Mouse (Mus musculus) neural tube, embryonic 12.5 days (tissue): Measurements from ENCODE around the gene Rnf19b. TPM values are rescaled to one million over a fixed set of nuclear protein-coding genes. Genes with fewer than 3 reads are reported as not detected.

Experiments
- ATAC-seq: fragments of 200-750 bp; cut with Nextera tagmentation; 2 replicates; pipeline ENCODE4 v1.8.0; 2017; ENCODE audit warnings: low read depth, mild to moderate bottlenecking, moderate TSS enrichment, moderate library complexity; ENCODE audit not compliant: low FRiP score
- H3K27ac ChIP-seq: fragments of 300-500 bp; sonication (generic); 2 replicates; pipeline ENCODE4 v1.5.1; 2016
- H3K27me3 ChIP-seq: fragments of 300-500 bp; sonication (generic); replicated peaks from 2 replicates; pipeline ENCODE4 v1.6.1; 2016; ENCODE audit warnings: mild to moderate bottlenecking
- H3K36me3 ChIP-seq: fragments of 300-500 bp; sonication (generic); 2 replicates; pipeline ENCODE4 v1.6.1; 2016; ENCODE audit warnings: mild to moderate bottlenecking
- H3K4me1 ChIP-seq: fragments of 300-500 bp; sonication (generic); 2 replicates; pipeline ENCODE4 v1.6.1; 2016
- H3K4me2 ChIP-seq: fragments of 300-500 bp; sonication (generic); replicated peaks from 2 replicates; pipeline ENCODE4 v1.6.1; 2016; ENCODE audit warnings: mild to moderate bottlenecking
- H3K4me3 ChIP-seq: fragments of 300-500 bp; sonication (generic); 2 replicates; pipeline ENCODE4 v1.5.1; 2016
- H3K9ac ChIP-seq: fragments of 300-500 bp; sonication (generic); 2 replicates; pipeline ENCODE4 v1.6.1; 2016; ENCODE audit warnings: mild to moderate bottlenecking
- H3K9me3 ChIP-seq: fragments of 300-500 bp; sonication (generic); 2 replicates; pipeline ENCODE4 v1.6.1; 2016; ENCODE audit warnings: mild to moderate bottlenecking
- WGBS: fragments of 180-500 bp; shearing (Covaris S2); methylation state at CpG from one replicate; pipeline ENCODE4 v1.1.7; 2016; 5-methylcytosine and 5-hydroxymethylcytosine counted together
- polyA plus RNA-seq: library from polyadenylated mRNA; unstranded; fragments of >200 nt; fragmentation: Nextera tagmentation; extraction: Ambion mirVana; gene quantifications from 2 replicates; pipeline ENCODE4 v1.2.1, GENCODE M21; 2016

Rnf19b gene
- polyA plus RNA-seq, 1 experiment from 2014 or later: 17.3 TPM

- no peaks in the 10 kb centered on the region for H3K36me3 ChIP-seq
- H3K9me3 ChIP-seq: no peaks in the 10 kb centered on the region
- H3K27me3 ChIP-seq: no peaks in the 10 kb centered on the region
- no peak overlapping the region for H3K27ac ChIP-seq
- WGBS: 33% methylated on average over 28 of the region's 28 CpGs
- H3K4me3 ChIP-seq: no peak overlapping the region
- no peak overlapping the region for H3K4me2 ChIP-seq
- peaks cover 24% of the 10 kb centered on the region for H3K4me1 ChIP-seq
- ATAC-seq: peak; percentile 88
- H3K9ac ChIP-seq: no peak overlapping the region
These were observed 55.3 kb downstream of the Rnf19b start for GRCm38 (mm10) chr4:129113083-129113988.

DNA sequence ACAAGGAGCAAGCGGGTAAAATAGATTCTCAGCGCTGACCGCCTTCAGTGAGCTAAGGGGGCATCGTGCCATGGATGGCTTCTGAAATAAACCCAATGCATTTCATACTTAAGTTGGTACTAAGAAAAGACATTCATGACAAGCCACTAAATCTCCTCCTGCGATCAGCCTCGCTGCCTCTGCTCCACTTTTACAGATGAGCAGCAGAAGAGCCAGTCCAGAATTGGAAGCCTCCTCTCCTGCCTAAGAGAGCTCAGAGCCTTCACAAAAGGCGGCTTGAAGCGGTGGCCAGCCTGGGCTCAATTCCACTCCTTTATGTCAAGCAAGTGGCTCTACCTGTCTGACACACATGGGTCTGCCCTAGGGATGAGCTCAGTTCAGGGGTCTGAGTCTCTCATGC, 58.6 kb downstream of the Rnf19b start:
- no peak for ATAC-seq
- no peaks in the 10 kb centered on the region for H3K9me3 ChIP-seq
- no peak overlapping the region for H3K4me3 ChIP-seq
- no peak overlapping the region for H3K4me2 ChIP-seq
- peaks cover 22% of the 10 kb centered on the region for H3K27me3 ChIP-seq
- H3K36me3 ChIP-seq: no peaks in the 10 kb centered on the region
- H3K27ac ChIP-seq: no peak overlapping the region
- peaks cover 43% of the 10 kb centered on the region for H3K4me1 ChIP-seq
- 94% methylated on average over 8 of the region's 8 CpGs for WGBS
- H3K9ac ChIP-seq: no peak overlapping the region

GRCm38 (mm10) chr4:129117720-129118510, 59.8 kb downstream of the Rnf19b start:
- H3K4me3 ChIP-seq: no peak overlapping the region
- H3K27ac ChIP-seq: no peak overlapping the region
- H3K4me1 ChIP-seq: peaks cover 40% of the 10 kb centered on the region
- no peaks in the 10 kb centered on the region for H3K36me3 ChIP-seq
- H3K9ac ChIP-seq: no peak overlapping the region
- no peak for ATAC-seq
- H3K9me3 ChIP-seq: no peaks in the 10 kb centered on the region
- WGBS: 89% methylated on average over 14 of the region's 14 CpGs
- peaks cover 31% of the 10 kb centered on the region for H3K27me3 ChIP-seq
- H3K4me2 ChIP-seq: no peak overlapping the region

GRCm38 (mm10) chr4:129119708-129120107, 61.6 kb downstream of the Rnf19b start:
- H3K4me2 ChIP-seq: no peak overlapping the region; the same call in 1 of the 2 replicates
- H3K9me3 ChIP-seq: no peaks in the 10 kb centered on the region
- no peaks in the 10 kb centered on the region for H3K36me3 ChIP-seq
- no peak overlapping the region for H3K27ac ChIP-seq
- H3K4me1 ChIP-seq: peaks cover 35% of the 10 kb centered on the region
- WGBS: 78% methylated on average over 10 of the region's 10 CpGs
- H3K4me3 ChIP-seq: no peak overlapping the region
- no peak overlapping the region for H3K9ac ChIP-seq
- H3K27me3 ChIP-seq: peaks cover 41% of the 10 kb centered on the region
- no peak for ATAC-seq

DNA sequence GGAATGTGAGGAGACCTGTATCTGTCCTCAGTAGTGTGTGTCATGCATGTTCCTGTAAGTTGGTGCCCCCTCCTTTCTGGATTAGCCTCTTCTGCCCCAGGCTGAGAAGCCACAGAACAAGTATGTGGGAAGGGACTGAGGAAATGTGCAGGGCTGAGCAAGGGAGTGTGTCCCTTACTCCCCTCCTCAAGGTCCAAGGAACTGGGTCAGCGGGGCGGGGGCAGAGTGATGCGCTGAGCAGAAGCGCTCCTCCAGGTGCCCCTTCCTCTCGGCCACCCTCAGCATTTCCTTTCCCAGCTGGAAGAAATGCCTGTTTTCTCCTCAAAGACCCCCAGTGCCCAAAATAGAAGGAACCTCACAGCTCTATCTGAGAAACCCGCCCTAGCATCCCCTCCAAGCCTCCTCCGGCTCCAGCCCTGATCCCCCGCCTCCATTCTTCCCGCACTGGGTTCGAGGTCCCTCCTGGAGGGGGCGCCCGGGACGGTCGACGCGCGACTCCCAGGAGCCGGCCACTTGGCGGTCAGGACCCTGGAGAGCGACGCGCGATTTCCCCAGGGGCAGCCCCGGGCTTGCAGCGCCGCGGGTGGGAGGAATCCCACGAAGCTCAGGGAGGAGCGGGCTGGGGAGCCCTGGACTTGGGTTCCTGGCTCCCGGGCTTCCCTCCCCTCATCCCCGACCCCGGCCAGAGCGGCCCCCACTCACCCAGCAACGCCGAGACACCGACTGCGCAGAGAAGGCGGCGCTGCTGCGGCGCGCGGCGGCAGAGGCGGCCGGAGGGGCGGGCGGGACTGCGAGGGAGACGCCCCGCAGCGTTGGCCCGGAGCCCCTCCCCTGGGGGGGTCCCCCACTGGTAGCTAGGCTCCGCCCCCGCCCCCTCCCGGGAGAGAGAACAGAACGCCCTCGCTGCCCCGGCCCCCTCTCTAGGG, 62.7 kb downstream of the Rnf19b start:
- no peaks in the 10 kb centered on the region for H3K9me3 ChIP-seq
- H3K9ac ChIP-seq: peak overlapping the region; percentile 65
- H3K27me3 ChIP-seq: peaks cover 51% of the 10 kb centered on the region
- peak; percentile 47 for ATAC-seq
- H3K27ac ChIP-seq: no peak overlapping the region
- H3K4me2 ChIP-seq: peak overlapping the region; percentile 95
- H3K4me3 ChIP-seq: peak overlapping the region; percentile 48
- peaks cover 30% of the 10 kb centered on the region for H3K4me1 ChIP-seq
- whole genome bisulfite sequencing: under 1% methylated on average over 54 of the region's 59 CpGs
- no peaks in the 10 kb centered on the region for H3K36me3 ChIP-seq

DNA sequence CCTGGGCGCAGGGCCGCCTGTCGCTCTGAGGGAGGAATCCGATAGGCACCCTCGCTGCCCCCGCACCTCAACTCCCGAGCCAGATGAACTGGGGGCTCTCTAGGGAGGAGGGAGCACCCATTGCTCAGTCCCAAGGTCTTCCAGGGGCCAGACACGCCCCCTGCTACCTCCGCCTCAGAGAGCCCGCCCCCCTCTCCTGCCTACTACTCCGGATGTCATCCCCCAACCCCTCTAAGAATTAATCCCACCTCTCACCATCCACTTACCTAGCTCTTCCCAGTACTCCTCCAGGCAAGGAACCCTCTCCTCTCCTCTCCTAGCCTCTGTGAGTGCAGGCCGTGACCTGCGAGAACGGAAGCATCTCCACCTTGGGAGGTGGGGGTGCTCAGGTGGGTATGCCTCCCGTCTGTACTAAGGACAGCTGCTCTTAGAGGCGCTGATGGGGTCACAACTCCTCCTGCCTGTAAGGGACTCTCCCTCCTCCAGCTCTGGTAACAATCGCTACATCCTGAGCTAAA, 63.6 kb downstream of the Rnf19b start, which contains the start of gene Hpca:
TSS of gene Hpca (minus strand) at position 468 of the 518 bp plus-strand sequence.
- Histone ChIP-seq H3K27me3 (peaks cover 51% of the 10 kb centered on the region), H3K27ac (no peak within 1 kb of the TSS), H3K9me3 (no peaks in the 10 kb centered on the region)

GRCm38 (mm10) chr4:129122107-129122506, 64.0 kb downstream of the Rnf19b start:
- Histone ChIP-seq H3K4me1 (peaks cover 35% of the 10 kb centered on the region), H3K27me3 (peaks cover 51% of the 10 kb centered on the region)
- 41% methylated on average over 9 of the region's 9 CpGs for WGBS

More for the DNA sequence above, 63.6 kb downstream of the Rnf19b start, which contains the start of gene Hpca:
- WGBS: 4% methylated on average over 17 of the region's 17 CpGs
- peak within 1 kb of the TSS; percentile 95 for H3K4me2 ChIP-seq
- peak within 1 kb of the TSS; percentile 65 for H3K9ac ChIP-seq
- peak within 1 kb of the TSS; percentile 48 for H3K4me3 ChIP-seq
- H3K36me3 ChIP-seq: no peaks in the 10 kb centered on the region
- ATAC-seq: 0 out of 2 replicates have a peak, but pooled peaks have one; percentile 1
- peaks cover 35% of the 10 kb centered on the region for H3K4me1 ChIP-seq

GRCm38 (mm10) chr4:129122719-129123118, 64.6 kb downstream of the Rnf19b start:
- Histone ChIP-seq H3K4me1 (peaks cover 35% of the 10 kb centered on the region), H3K4me3 (no peak overlapping the region), H3K27ac (no peak overlapping the region), H3K27me3 (peaks cover 51% of the 10 kb centered on the region), H3K9me3 (no peaks in the 10 kb centered on the region), H3K9ac (no peak overlapping the region), H3K4me2 (no peak overlapping the region), H3K36me3 (no peaks in the 10 kb centered on the region)
- 44% methylated on average over 8 of the region's 8 CpGs for WGBS
- ATAC-seq: no peak

More at GRCm38 (mm10) chr4:129122107-129122506, 64.0 kb downstream of the Rnf19b start:
- Histone ChIP-seq H3K9me3 (no peaks in the 10 kb centered on the region), H3K27ac (no peak overlapping the region), H3K4me2 (peak overlapping the region; percentile 95; the same call in 1 of the 2 replicates), H3K4me3 (no peak overlapping the region), H3K36me3 (no peaks in the 10 kb centered on the region), H3K9ac (no peak overlapping the region)
- no peak for ATAC-seq

- Histone ChIP-seq H3K4me1 (peaks cover 46% of the 10 kb centered on the region), H3K27me3 (peaks cover 48% of the 10 kb centered on the region), H3K9ac (no peak overlapping the region), H3K4me3 (0 out of 2 replicates have a peak overlapping the region, but pooled peaks have one; percentile 3), H3K9me3 (no peaks in the 10 kb centered on the region), H3K27ac (no peak overlapping the region; the same call in 1 of the 2 replicates), H3K36me3 (no peaks in the 10 kb centered on the region), H3K4me2 (peak overlapping the region; percentile 48)
- peak; percentile 26; the same call in 1 of the 2 replicates for ATAC-seq
- 10% methylated on average over 13 of the region's 13 CpGs for WGBS
These were observed 66.6 kb downstream of the Rnf19b start for GRCm38 (mm10) chr4:129124652-129125146.

DNA sequence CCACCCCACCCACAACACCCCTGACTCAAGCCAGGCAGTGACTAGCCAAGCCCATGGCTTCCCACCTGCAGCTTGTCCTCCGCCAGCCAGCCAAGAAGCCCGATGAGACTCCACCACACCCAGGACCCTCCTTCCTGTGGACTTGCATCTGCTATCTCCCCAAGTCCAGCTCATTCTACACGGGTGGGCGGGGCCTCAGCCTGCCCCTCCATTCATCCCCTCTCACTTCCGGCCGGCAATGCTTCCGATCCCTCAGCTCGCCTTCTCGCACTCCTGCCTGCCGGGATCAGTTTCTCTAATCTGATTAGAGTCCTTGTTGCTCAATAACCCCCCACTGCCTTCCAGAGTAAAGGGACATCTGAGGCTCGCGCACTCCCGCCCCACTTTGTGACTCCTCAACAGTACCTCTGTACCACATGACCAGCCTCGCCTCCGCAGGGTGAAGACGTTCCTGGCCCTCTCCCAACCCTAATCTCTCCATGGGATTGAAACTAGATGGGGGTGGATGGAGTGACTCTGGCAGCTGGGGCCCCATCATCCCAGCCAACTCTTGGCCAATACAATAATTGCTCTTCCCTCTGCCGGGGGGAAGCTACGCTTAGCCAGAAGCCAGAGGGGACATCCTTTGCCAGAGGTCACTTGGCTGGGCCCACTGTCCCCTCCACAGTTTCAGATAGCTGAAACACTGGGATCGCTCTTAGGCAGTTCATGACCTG, 67.8 kb downstream of the Rnf19b start:
- H3K27me3 ChIP-seq: peaks cover 36% of the 10 kb centered on the region
- no peaks in the 10 kb centered on the region for H3K36me3 ChIP-seq
- H3K4me3 ChIP-seq: no peak overlapping the region
- ATAC-seq: no peak
- H3K4me1 ChIP-seq: peaks cover 43% of the 10 kb centered on the region
- H3K9me3 ChIP-seq: no peaks in the 10 kb centered on the region
- H3K9ac ChIP-seq: no peak overlapping the region
- WGBS: 28% methylated on average over 19 of the region's 19 CpGs
- H3K4me2 ChIP-seq: peak overlapping the region; percentile 48
- H3K27ac ChIP-seq: no peak overlapping the region; the same call in 1 of the 2 replicates
